Mouse (Mus musculus): ENCODE data around the gene Lrrc28.

The Lrrc28 gene

GRCm38 (mm10) chr7:67644291-67644690 is 777 bp downstream of the Lrrc28 start:
- no peak for DNase-seq (ENCODE audit: low read depth)

GRCm38 (mm10) chr7:67642955-67643354 is 2.1 kb downstream of the Lrrc28 start:
- DNase-seq (ENCODE audit: low read depth) = no peak

- DNase-seq (ENCODE audit: low read depth) = no peak
Measured at GRCm38 (mm10) chr7:67639006-67639405, 6.1 kb downstream of the Lrrc28 start.

- no peak for DNase-seq (ENCODE audit: low read depth)
Measured at GRCm38 (mm10) chr7:67636161-67636560, 8.9 kb downstream of the Lrrc28 start.

- no peak for DNase-seq (ENCODE audit: low read depth)
Measured at GRCm38 (mm10) chr7:67634210-67634609, 10.9 kb downstream of the Lrrc28 start.

- DNase-seq (ENCODE audit: low read depth) = peak; percentile 45
Measured at GRCm38 (mm10) chr7:67632380-67632779, 12.7 kb downstream of the Lrrc28 start.

GRCm38 (mm10) chr7:67630817-67631216 is 14.3 kb downstream of the Lrrc28 start:
- DNase-seq (ENCODE audit: low read depth) = peak; percentile 87

- DNase-seq (ENCODE audit: low read depth) = no peak
Measured at GRCm38 (mm10) chr7:67629681-67630080, 15.4 kb downstream of the Lrrc28 start.

- no peak for DNase-seq (ENCODE audit: low read depth)
Measured at GRCm38 (mm10) chr7:67626671-67627070, 18.4 kb downstream of the Lrrc28 start.

- no peak for DNase-seq (ENCODE audit: low read depth)
Measured at GRCm38 (mm10) chr7:67622151-67622550, 22.9 kb downstream of the Lrrc28 start.

GRCm38 (mm10) chr7:67619836-67620235 is 25.2 kb downstream of the Lrrc28 start:
- DNase-seq (ENCODE audit: low read depth) = no peak

- no peak for DNase-seq (ENCODE audit: low read depth)
Measured at GRCm38 (mm10) chr7:67618316-67618715, 26.8 kb downstream of the Lrrc28 start.

- no peak for DNase-seq (ENCODE audit: low read depth)
Measured at GRCm38 (mm10) chr7:67617646-67618045, 27.4 kb downstream of the Lrrc28 start.

- peak; percentile 13 for DNase-seq (ENCODE audit: low read depth)
Measured at GRCm38 (mm10) chr7:67616890-67617289, 28.2 kb downstream of the Lrrc28 start.

GRCm38 (mm10) chr7:67614464-67614861 is 30.6 kb downstream of the Lrrc28 start:
- DNase-seq (ENCODE audit: low read depth) = no peak

GRCm38 (mm10) chr7:67613795-67614463 is 31.1 kb downstream of the Lrrc28 start:
- no peak for DNase-seq (ENCODE audit: low read depth)

- DNase-seq (ENCODE audit: low read depth) = no peak
Measured at GRCm38 (mm10) chr7:67608348-67609024, 36.6 kb downstream of the Lrrc28 start.

- no peak for DNase-seq (ENCODE audit: low read depth)
Measured at GRCm38 (mm10) chr7:67607669-67608347, 37.3 kb downstream of the Lrrc28 start.

- DNase-seq (ENCODE audit: low read depth) = no peak
Measured at GRCm38 (mm10) chr7:67606250-67606649, 38.8 kb downstream of the Lrrc28 start.

GRCm38 (mm10) chr7:67605114-67605513 is 40.0 kb downstream of the Lrrc28 start:
- DNase-seq (ENCODE audit: low read depth) = no peak

- DNase-seq (ENCODE audit: low read depth) = no peak
Measured at GRCm38 (mm10) chr7:67598050-67598449, 47.0 kb downstream of the Lrrc28 start.

GRCm38 (mm10) chr7:67596961-67597360 is 48.1 kb downstream of the Lrrc28 start:
- no peak for DNase-seq (ENCODE audit: low read depth)

GRCm38 (mm10) chr7:67596322-67596721 is 48.7 kb downstream of the Lrrc28 start:
- no peak for DNase-seq (ENCODE audit: low read depth)

All from naive thymus-derived CD4-positive, alpha-beta T cell, adult 2 months (primary cell).